Mouse (Mus musculus) small intestine, adult 2 months (tissue): ENCODE data around the gene Chrna4. TPM values are rescaled to one million over a fixed set of nuclear protein-coding genes. Genes with fewer than 3 reads are reported as not detected.

Source experiments
- H3K27ac ChIP-seq: fragments of 200-500 bp; 2 replicates; pipeline ENCODE4 v1.5.1; 2012; ENCODE audit warnings: low read depth, low read length, control low read depth, inconsistent platforms; ENCODE audit not compliant: insufficient read depth
- H3K27me3 ChIP-seq: fragments of 200-500 bp; 2 replicates; pipeline ENCODE4 v1.6.1; 2012; ENCODE audit warnings: mild to moderate bottlenecking, moderate library complexity, low read length, inconsistent platforms; ENCODE audit not compliant: control insufficient read depth, insufficient read depth
- H3K36me3 ChIP-seq: fragments of 200-500 bp; 2 replicates; pipeline ENCODE4 v1.6.1; 2012; ENCODE audit warnings: mild to moderate bottlenecking, low read length, control low read depth, inconsistent platforms; ENCODE audit not compliant: control insufficient read depth, insufficient read depth
- H3K4me1 ChIP-seq: fragments of 200-500 bp; 2 replicates; pipeline ENCODE4 v1.6.1; 2012; ENCODE audit warnings: low read length, inconsistent platforms, mixed read lengths; ENCODE audit not compliant: control insufficient read depth, insufficient read depth, insufficient read length
- H3K4me3 ChIP-seq: fragments of 200-500 bp; 2 replicates; pipeline ENCODE4 v1.5.1; 2012; ENCODE audit warnings: low read depth, mild to moderate bottlenecking, control low read depth, inconsistent platforms, low read length, moderate library complexity
- CTCF ChIP-seq: fragments of 200-500 bp; IDR thresholded peaks from 2 replicates; pipeline ENCODE4 v1.5.1; 2012; ENCODE audit warnings: low read depth, mild to moderate bottlenecking, control low read depth, inconsistent platforms, low read length, moderate library complexity, mixed read lengths; ENCODE audit not compliant: insufficient replicate concordance, insufficient read length; ENCODE audit errors: extremely low read depth
- POLR2A ChIP-seq: fragments of 200-500 bp; IDR thresholded peaks from 2 replicates; pipeline ENCODE4 v1.6.1; 2012; ENCODE audit warnings: low read depth, mild to moderate bottlenecking, control low read depth, inconsistent platforms, low read length, moderate library complexity
- WGBS: fragments of 180-500 bp; shearing (Covaris S2); methylation state at CpG from one replicate; pipeline ENCODE4 v1.1.7; 2018; 5-methylcytosine and 5-hydroxymethylcytosine counted together
- polyA plus RNA-seq: library from polyadenylated mRNA; depleted of rRNA; stranded (reverse); fragments of >200 nt; gene quantifications from 2 replicates; pipeline ENCODE4 v1.2.3, GENCODE M21; 2012; rRNA removed

Gene Chrna4
- 0.04 TPM in 2 replicates for polyA plus RNA-seq

DNA sequence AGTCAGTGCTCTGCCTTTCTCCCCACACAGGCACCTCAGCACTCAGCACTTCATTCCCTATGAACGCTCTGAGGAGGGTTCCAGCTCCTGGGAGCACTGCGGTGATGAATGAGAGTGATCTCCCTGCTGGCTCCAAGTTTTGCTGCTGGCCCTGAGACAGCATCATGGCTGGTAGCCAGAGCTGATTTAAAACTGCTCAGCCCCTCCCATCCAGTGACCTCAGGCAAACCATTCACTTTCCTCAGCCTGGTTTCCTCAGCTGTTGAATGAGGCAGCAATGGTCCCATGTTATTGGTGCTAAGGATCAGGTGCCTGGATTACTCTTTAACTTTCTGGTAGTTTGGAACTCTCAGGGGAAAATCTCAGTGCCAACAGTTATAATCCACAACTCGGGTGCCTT is at the start of gene Chrna4:
Chrna4 (minus strand) TSS at position 110 of the 400 bp plus-strand sequence.
- no peak for TF ChIP-seq POLR2A
- TF ChIP-seq CTCF = no peak
- Histone ChIP-seq H3K36me3 (no peaks in the 10 kb centered on the region), H3K27me3 (peaks cover 17% of the 10 kb centered on the region), H3K4me1 (no peaks in the 10 kb centered on the region; the same call in 1 of the 2 replicates), H3K4me3 (no peak within 1 kb of the TSS), H3K27ac (no peak within 1 kb of the TSS)
- WGBS = 25% methylated on average over 3 of the region's 3 CpGs

DNA sequence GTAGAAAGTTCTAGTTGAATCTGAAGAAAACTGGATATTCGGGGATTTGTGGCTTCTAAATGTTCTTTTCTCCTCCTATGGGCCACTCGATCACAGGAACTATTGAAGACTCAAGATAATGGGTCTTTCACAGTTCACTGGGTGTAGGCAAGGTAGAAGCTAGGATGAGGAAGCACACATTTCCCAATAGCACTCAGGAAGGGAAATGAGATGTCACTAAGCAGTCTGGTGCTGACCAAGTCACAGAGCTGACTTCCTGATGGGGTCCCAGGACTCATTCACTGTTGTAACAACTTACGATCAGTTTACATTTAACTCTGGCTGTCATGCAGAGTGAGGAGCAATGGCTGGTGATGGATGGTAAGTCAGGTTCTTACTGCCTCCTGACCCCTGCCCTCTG is 46.8 kb upstream of the Chrna4 start:
- 64% methylated on average over 3 of the region's 3 CpGs for WGBS
- Histone ChIP-seq H3K27me3 (no peaks in the 10 kb centered on the region), H3K27ac (no peak overlapping the region), H3K36me3 (no peaks in the 10 kb centered on the region), H3K4me3 (no peak overlapping the region), H3K4me1 (no peaks in the 10 kb centered on the region)
- TF ChIP-seq POLR2A (no peak), CTCF (no peak)

DNA sequence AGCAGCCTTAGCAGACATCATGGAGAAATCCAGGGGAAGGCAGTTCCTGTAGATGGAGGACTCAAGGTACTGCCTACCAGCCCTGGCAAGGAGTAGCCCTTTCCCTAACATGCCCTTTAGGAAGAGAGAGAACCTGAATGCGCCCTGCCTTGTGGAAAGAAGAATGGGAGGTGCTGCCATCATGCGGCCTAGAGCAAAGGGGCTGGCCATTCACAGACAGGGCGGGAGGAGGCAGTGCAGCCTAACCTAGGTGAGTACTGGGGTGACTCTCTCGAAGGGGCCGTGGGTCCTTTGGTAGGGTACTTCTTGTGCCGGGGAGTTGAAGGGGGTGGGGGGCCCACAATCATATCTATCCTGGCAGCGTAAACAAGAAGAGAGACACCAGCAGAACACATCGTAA is 41.7 kb upstream of the Chrna4 start:
- 60% methylated on average over 8 of the region's 8 CpGs for WGBS
- H3K36me3 ChIP-seq = no peaks in the 10 kb centered on the region
- H3K4me1 ChIP-seq = no peaks in the 10 kb centered on the region
- H3K27me3 ChIP-seq = no peaks in the 10 kb centered on the region
- TF ChIP-seq CTCF (no peak), POLR2A (no peak)
- H3K27ac ChIP-seq = no peak overlapping the region
- H3K4me3 ChIP-seq = no peak overlapping the region

DNA sequence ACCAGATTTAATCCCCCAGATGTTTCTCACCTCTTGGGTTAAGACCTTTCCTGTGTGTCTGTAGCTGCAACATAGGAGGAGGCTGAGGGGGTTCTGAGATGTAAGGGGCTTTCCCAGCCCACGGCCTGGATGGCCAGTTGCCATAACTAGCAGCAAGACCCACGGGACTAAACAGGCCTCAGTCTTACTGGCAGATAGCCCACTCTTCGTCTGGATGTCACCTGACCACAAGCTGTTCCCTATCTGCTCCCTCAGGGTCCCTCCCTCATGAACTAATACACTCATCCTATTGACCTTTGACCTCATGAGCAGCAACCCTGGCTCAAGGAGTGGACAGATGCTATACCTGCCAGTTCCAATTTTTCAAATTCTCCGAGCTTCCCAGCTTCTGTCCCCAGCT is 40.6 kb upstream of the Chrna4 start:
- Histone ChIP-seq H3K4me1 (no peaks in the 10 kb centered on the region), H3K36me3 (no peaks in the 10 kb centered on the region), H3K27ac (no peak overlapping the region), H3K27me3 (no peaks in the 10 kb centered on the region), H3K4me3 (no peak overlapping the region)
- 32% methylated on average over 4 of the region's 4 CpGs for WGBS
- no peak for TF ChIP-seq CTCF
- no peak for TF ChIP-seq POLR2A

DNA sequence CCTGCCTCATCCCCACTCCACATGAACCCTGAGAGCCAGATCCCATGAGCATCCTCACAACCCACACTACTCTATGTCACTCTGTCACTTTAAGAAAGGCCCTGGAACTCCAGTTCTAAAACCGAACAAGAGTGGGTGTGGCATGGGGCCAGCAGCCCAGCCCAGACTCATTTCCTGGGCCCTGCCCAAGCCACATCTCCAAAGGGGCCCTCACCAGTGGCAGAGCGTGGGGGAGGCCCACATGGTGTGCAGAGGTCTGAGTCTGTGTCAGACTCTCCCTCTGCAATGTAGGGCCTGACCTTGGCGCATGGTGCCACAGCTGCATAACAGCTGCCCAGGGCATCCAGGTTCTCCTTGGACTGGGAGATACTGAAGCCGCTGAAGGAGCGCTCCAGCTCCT is 37.5 kb upstream of the Chrna4 start:
- 37% methylated on average over 5 of the region's 5 CpGs for WGBS
- no peak overlapping the region for H3K4me3 ChIP-seq
- no peaks in the 10 kb centered on the region for H3K27me3 ChIP-seq
- TF ChIP-seq CTCF (no peak), POLR2A (no peak)
- no peaks in the 10 kb centered on the region for H3K4me1 ChIP-seq
- H3K36me3 ChIP-seq = no peaks in the 10 kb centered on the region
- no peak overlapping the region for H3K27ac ChIP-seq

DNA sequence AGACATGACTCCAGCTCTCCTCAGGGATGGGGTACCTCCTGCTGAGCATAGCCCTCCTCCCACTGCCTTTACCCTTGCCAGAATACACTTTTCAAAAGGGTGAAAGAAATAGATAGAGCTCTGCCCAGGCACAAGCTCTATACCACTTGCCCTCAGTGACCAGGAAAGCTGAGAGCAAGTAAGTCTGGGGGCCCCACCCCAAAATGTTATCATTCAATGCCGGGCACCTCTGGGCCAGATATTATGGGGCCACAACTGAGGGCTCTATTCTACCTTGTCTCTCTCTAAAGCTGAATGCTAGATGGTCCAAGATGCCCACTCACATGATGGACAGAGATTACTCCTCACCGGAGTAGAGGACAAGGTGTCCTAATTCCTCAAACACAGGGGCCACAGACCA is 36.2 kb upstream of the Chrna4 start:
- 62% methylated on average over 2 of the region's 2 CpGs for WGBS
- Histone ChIP-seq H3K4me3 (no peak overlapping the region), H3K27ac (no peak overlapping the region), H3K36me3 (no peaks in the 10 kb centered on the region), H3K4me1 (no peaks in the 10 kb centered on the region), H3K27me3 (no peaks in the 10 kb centered on the region)
- TF ChIP-seq CTCF (no peak), POLR2A (no peak)

DNA sequence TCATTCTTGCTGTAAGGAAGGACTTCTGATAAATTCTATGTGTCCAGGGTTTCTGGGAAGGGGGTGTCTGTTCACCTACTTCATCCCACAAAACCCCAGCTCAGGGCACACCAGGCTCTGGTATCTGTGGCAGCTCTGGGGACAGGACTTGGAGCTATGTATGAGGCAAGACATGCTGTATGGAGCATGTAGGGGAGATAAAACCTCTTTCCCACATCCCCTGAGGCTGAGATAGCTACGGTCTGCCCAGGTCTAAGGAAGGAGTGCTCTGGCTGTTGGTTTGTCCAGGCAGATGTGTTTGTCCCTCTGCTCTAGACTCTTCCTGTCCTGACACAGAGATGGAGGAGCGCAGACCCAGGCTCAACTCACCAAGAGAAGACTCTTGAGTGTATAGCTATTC is 35.6 kb upstream of the Chrna4 start:
- TF ChIP-seq POLR2A (no peak), CTCF (no peak)
- Histone ChIP-seq H3K4me3 (no peak overlapping the region), H3K27me3 (no peaks in the 10 kb centered on the region), H3K36me3 (no peaks in the 10 kb centered on the region), H3K4me1 (no peaks in the 10 kb centered on the region), H3K27ac (no peak overlapping the region)
- 88% methylated on average over 2 of the region's 2 CpGs for WGBS

DNA sequence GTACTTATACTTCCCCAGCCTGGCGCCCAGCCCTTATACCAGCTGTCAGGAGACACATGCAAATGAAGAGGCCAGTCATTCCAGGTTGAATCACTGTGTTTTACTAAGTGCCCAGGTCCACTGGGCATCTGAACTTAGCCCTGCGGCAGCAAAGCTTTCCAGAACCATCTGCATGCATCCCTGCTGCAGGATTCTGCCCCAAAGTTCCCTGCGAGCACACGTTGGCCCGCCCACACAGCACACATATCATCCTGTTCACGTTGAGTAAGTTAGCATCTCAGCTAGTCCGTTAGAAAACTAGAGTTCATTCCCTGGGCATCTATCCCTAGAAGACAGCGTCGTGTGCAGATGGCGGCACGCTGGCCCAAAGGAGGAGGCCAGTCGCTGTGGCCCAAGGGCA is 32.2 kb upstream of the Chrna4 start:
- H3K27ac ChIP-seq = no peak overlapping the region
- H3K36me3 ChIP-seq = no peaks in the 10 kb centered on the region
- no peak overlapping the region for H3K4me3 ChIP-seq
- TF ChIP-seq CTCF (no peak), POLR2A (no peak)
- no peaks in the 10 kb centered on the region for H3K27me3 ChIP-seq
- WGBS = 83% methylated on average over 12 of the region's 12 CpGs
- H3K4me1 ChIP-seq = no peaks in the 10 kb centered on the region
